Mouse (Mus musculus): ENCODE data around the gene Vapa.
A peak's percentile ranks its signal among the peaks of the same experiment; 100 is the strongest.
"Not testable (repeated sequence)": the region's sequence is repeated elsewhere in the genome, so short reads cannot be mapped to it uniquely, and the experiment has no call there.

Vapa gene

GRCm38 (mm10) chr17:65613463-65614412, at the start of gene Vapa:
Vapa (minus strand) TSS chr17:65613555.
- DNase-seq (ENCODE audit: low spot score) = peak; percentile 93

- DNase-seq (ENCODE audit: low spot score) = no peak
These were observed 49.3 kb upstream of the Vapa start for GRCm38 (mm10) chr17:65662662-65663061.

- no peak for DNase-seq (ENCODE audit: low spot score)
These were observed 45.1 kb upstream of the Vapa start for GRCm38 (mm10) chr17:65658416-65658815.

GRCm38 (mm10) chr17:65657958-65658357, 44.6 kb upstream of the Vapa start:
- no peak for DNase-seq (ENCODE audit: low spot score)

GRCm38 (mm10) chr17:65656731-65657130, 43.4 kb upstream of the Vapa start:
- DNase-seq (ENCODE audit: low spot score) = no peak

GRCm38 (mm10) chr17:65656076-65656475, 42.7 kb upstream of the Vapa start:
- no peak for DNase-seq (ENCODE audit: low spot score)

GRCm38 (mm10) chr17:65655608-65656007, 42.3 kb upstream of the Vapa start:
- no peak for DNase-seq (ENCODE audit: low spot score)

GRCm38 (mm10) chr17:65650598-65650997, 37.2 kb upstream of the Vapa start:
- no peak for DNase-seq (ENCODE audit: low spot score)

- no peak for DNase-seq (ENCODE audit: low spot score)
These were observed 35.8 kb upstream of the Vapa start for GRCm38 (mm10) chr17:65649175-65649493.

GRCm38 (mm10) chr17:65648371-65649174, 35.2 kb upstream of the Vapa start:
- no peak for DNase-seq (ENCODE audit: low spot score)

- no peak for DNase-seq (ENCODE audit: low spot score)
These were observed 34.6 kb upstream of the Vapa start for GRCm38 (mm10) chr17:65647961-65648360.

- DNase-seq (ENCODE audit: low spot score) = no peak
These were observed 33.9 kb upstream of the Vapa start for GRCm38 (mm10) chr17:65647226-65647625.

GRCm38 (mm10) chr17:65643579-65643978, 30.2 kb upstream of the Vapa start:
- DNase-seq (ENCODE audit: low spot score) = no peak

- no peak for DNase-seq (ENCODE audit: low spot score)
These were observed 29.7 kb upstream of the Vapa start for GRCm38 (mm10) chr17:65643051-65643521.

GRCm38 (mm10) chr17:65642578-65642991, 29.2 kb upstream of the Vapa start:
- DNase-seq (ENCODE audit: low spot score) = no peak

GRCm38 (mm10) chr17:65641734-65642218, 28.4 kb upstream of the Vapa start, which contains the start of gene Txndc2:
Txndc2 (minus strand) TSS chr17:65642168.
- no peak for DNase-seq (ENCODE audit: low spot score)

GRCm38 (mm10) chr17:65639144-65639543, 25.8 kb upstream of the Vapa start:
- DNase-seq (ENCODE audit: low spot score) = no peak

- DNase-seq (ENCODE audit: low spot score) = no peak
These were observed 22.5 kb upstream of the Vapa start for GRCm38 (mm10) chr17:65635715-65636360.

- no peak for DNase-seq (ENCODE audit: low spot score)
These were observed 16.6 kb upstream of the Vapa start for GRCm38 (mm10) chr17:65629943-65630342.

GRCm38 (mm10) chr17:65628823-65629532, 15.6 kb upstream of the Vapa start:
- DNase-seq (ENCODE audit: low spot score) = not testable (repeated sequence)

- DNase-seq (ENCODE audit: low spot score) = no peak
These were observed 12.9 kb upstream of the Vapa start for GRCm38 (mm10) chr17:65626301-65626700.

Data from ovary, postnatal 10 days (tissue).